9 mouse cellular contexts compared by ENCODE assay signal in the genomic region with DNA sequence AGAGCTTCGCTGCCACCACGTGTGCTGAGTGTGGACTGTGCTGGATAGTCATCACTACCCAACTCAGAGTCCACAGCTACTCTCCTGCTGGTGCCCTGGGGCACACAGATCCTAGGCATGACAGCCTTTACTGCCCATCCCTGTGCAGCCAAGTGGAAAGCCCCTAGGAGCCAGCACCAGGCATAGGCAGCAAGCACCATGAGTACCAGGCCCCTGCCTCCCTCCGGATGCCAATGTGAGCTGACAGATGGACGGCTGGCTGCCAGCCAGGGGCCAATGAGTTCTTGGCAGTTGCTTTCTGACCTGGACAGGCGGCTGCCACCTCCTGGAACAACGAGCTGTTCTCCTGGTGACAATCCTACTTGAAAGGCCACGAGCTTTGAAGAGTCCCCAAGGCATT.
DNase-seq lines count a peak whose midpoint lies in the region; ATAC-seq lines count a peak whose summit lies in the region.
"Had no signal": no experiment of that assay in that cellular context is flagged by ENCODE, and none has a peak within 500 bp of the region (broad histone marks: within the 10 kb centered on the region; RNA-seq: fewer than 3 reads in every experiment).

No protein-coding gene starts in this region.

- WGBS in midbrain, embryonic 15.5 days: 58% methylated on average over 7 of the region's 7 CpGs
- WGBS in midbrain, embryonic 11.5 days: 92% methylated on average over 7 of the region's 7 CpGs

- H3K4me1 ChIP-seq in midbrain, embryonic 15.5 days: no peaks in the 10 kb centered on the region; the same call in 1 of the 2 replicates
- H3K4me1 ChIP-seq in midbrain, embryonic 11.5 days (ENCODE audit: control insufficient read depth, insufficient read depth, low read length): no peaks in the 10 kb centered on the region
- H3K4me1 ChIP-seq: limb, embryonic 13.5 days had no signal

- no peaks in the 10 kb centered on the region for H3K36me3 ChIP-seq in midbrain, embryonic 15.5 days (replicated peaks)
- no peaks in the 10 kb centered on the region for H3K36me3 ChIP-seq in midbrain, embryonic 11.5 days (ENCODE audit: control insufficient read depth, insufficient read depth, low read length)
- H3K36me3 ChIP-seq: limb, embryonic 13.5 days had no signal

- ATAC-seq in midbrain, embryonic 15.5 days (replicated peaks): peak; percentile 56; the same call in 1 of the 2 replicates
- no peak for ATAC-seq in midbrain, embryonic 11.5 days (ENCODE audit: low FRiP score)

- peak; percentile 40 for DNase-seq in adrenal gland, postnatal 10 days
- no peak for DNase-seq in adrenal gland, adult 18-20 months (ENCODE audit: low spot score in 2 of 2)
- DNase-seq in midbrain, embryonic 11.5 days (ENCODE audit: low spot score, missing footprints): no peak
- DNase-seq in heart, postnatal 25 days (ENCODE audit: low spot score): peak; percentile 27
- DNase-seq in retina, embryonic 14.5 days (ENCODE audit: low spot score): peak; percentile 1
- DNase-seq in spleen, adult 18-20 months: no peak
- DNase-seq in urinary bladder, adult 2 months (ENCODE audit: low spot score): no peak

- H3K4me2 ChIP-seq in midbrain, embryonic 15.5 days: no peak overlapping the region
- no peak overlapping the region for H3K4me2 ChIP-seq in midbrain, embryonic 11.5 days
- H3K4me2 ChIP-seq: limb, embryonic 13.5 days had no signal

- no peaks in the 10 kb centered on the region for H3K9me3 ChIP-seq in midbrain, embryonic 15.5 days
- no peaks in the 10 kb centered on the region for H3K9me3 ChIP-seq in midbrain, embryonic 11.5 days (ENCODE audit: control insufficient read depth, low read length)
- H3K9me3 ChIP-seq: limb, embryonic 13.5 days had no signal

- no peak overlapping the region for H3K9ac ChIP-seq in midbrain, embryonic 15.5 days
- no peak overlapping the region for H3K9ac ChIP-seq in midbrain, embryonic 11.5 days (ENCODE audit: low read length)
- H3K9ac ChIP-seq: limb, embryonic 13.5 days had no signal

- H3K27ac ChIP-seq in midbrain, embryonic 15.5 days: no peak overlapping the region
- H3K27ac ChIP-seq in midbrain, embryonic 11.5 days (ENCODE audit: low read depth, low read length): no peak overlapping the region
- H3K27ac ChIP-seq: limb, embryonic 13.5 days had no signal

- intact Hi-C loops in heart, postnatal 25 days (cut with DNase I): no loop called here

- H3K4me3 ChIP-seq in midbrain, embryonic 15.5 days: no peak overlapping the region
- H3K4me3 ChIP-seq in midbrain, embryonic 11.5 days (ENCODE audit: low read depth, low read length): no peak overlapping the region
- H3K4me3 ChIP-seq: limb, embryonic 13.5 days had no signal

- no peaks in the 10 kb centered on the region for H3K27me3 ChIP-seq in midbrain, embryonic 15.5 days (replicated peaks)
- no peaks in the 10 kb centered on the region for H3K27me3 ChIP-seq in midbrain, embryonic 11.5 days (ENCODE audit: control insufficient read depth, insufficient read depth, low read length)

Comparison
In these comparisons a context has a peak if more than half of its experiments do, and no peak if none do; other contexts are left out.
1. DNase-seq: peak in adrenal gland, postnatal 10 days (single experiment), heart, postnatal 25 days (single experiment) and retina, embryonic 14.5 days (single experiment); none in adrenal gland, adult 18-20 months (0 of 2), midbrain, embryonic 11.5 days (single experiment), spleen, adult 18-20 months (0 of 2) and urinary bladder, adult 2 months (single experiment).